Mouse (Mus musculus) urinary bladder, postnatal 14 days (tissue): ENCODE results near the gene Spa17.

Source experiments
- DNase-seq: peaks from one replicate; pipeline ENCODE4 v3.0.0; 2021; ENCODE audit warnings: low spot score

Gene Spa17

GRCm38 (mm10) chr9:37613182-37613910 is at the start of gene Spa17:
Gene Spa17 (minus strand): TSS chr9:37613722.
- DNase-seq: peak; percentile 90

GRCm38 (mm10) chr9:37663210-37663609 is 49.7 kb upstream of the Spa17 start:
- no peak for DNase-seq

GRCm38 (mm10) chr9:37659413-37659812 is 45.9 kb upstream of the Spa17 start:
- no peak for DNase-seq

- peak; percentile 90 for DNase-seq
Measured at GRCm38 (mm10) chr9:37656931-37657481, 43.5 kb upstream of the Spa17 start, which contains the start of gene Tbrg1. Gene Tbrg1 (minus strand): TSS chr9:37657312.

GRCm38 (mm10) chr9:37656439-37656881 is 42.9 kb upstream of the Spa17 start:
- peak; percentile 5 for DNase-seq

GRCm38 (mm10) chr9:37655961-37656360 is 42.4 kb upstream of the Spa17 start:
- DNase-seq: no peak

GRCm38 (mm10) chr9:37653836-37654235 is 40.3 kb upstream of the Spa17 start:
- no peak for DNase-seq

GRCm38 (mm10) chr9:37650639-37651038 is 37.1 kb upstream of the Spa17 start:
- DNase-seq: no peak

GRCm38 (mm10) chr9:37646246-37646645 is 32.7 kb upstream of the Spa17 start:
- DNase-seq: no peak

- DNase-seq: no peak
Measured at GRCm38 (mm10) chr9:37638721-37639120, 25.2 kb upstream of the Spa17 start.

GRCm38 (mm10) chr9:37636800-37637542 is 23.4 kb upstream of the Spa17 start:
- DNase-seq: no peak

GRCm38 (mm10) chr9:37636335-37636734 is 22.8 kb upstream of the Spa17 start:
- DNase-seq: peak; percentile 29

- no peak for DNase-seq
Measured at GRCm38 (mm10) chr9:37634269-37634668, 20.7 kb upstream of the Spa17 start.

GRCm38 (mm10) chr9:37632305-37632704 is 18.8 kb upstream of the Spa17 start:
- DNase-seq: no peak

GRCm38 (mm10) chr9:37629941-37630340 is 16.4 kb upstream of the Spa17 start:
- DNase-seq: no peak

GRCm38 (mm10) chr9:37628581-37628980 is 15.1 kb upstream of the Spa17 start:
- DNase-seq: no peak

GRCm38 (mm10) chr9:37627263-37627662 is 13.7 kb upstream of the Spa17 start:
- DNase-seq: no peak

GRCm38 (mm10) chr9:37626103-37626567 is 12.6 kb upstream of the Spa17 start:
- DNase-seq: no peak

GRCm38 (mm10) chr9:37625641-37626040 is 12.1 kb upstream of the Spa17 start:
- no peak for DNase-seq

GRCm38 (mm10) chr9:37625129-37625528 is 11.6 kb upstream of the Spa17 start:
- no peak for DNase-seq

GRCm38 (mm10) chr9:37624502-37624901 is 11.0 kb upstream of the Spa17 start:
- no peak for DNase-seq

GRCm38 (mm10) chr9:37623981-37624380 is 10.5 kb upstream of the Spa17 start:
- no peak for DNase-seq

GRCm38 (mm10) chr9:37621290-37621689 is 7.8 kb upstream of the Spa17 start:
- DNase-seq: no peak
